Mouse (Mus musculus) ES-E14 (cell line): ENCODE data around the gene Calml4.
"Not testable (repeated sequence)": the region's sequence is repeated elsewhere in the genome, so short reads cannot be mapped to it uniquely, and the experiment has no call there.

Experiments used
- CHD2 ChIP-seq: IDR thresholded peaks from 2 replicates; pipeline ENCODE4 v1.6.1; 2014; ENCODE audit warnings: mild to moderate bottlenecking, low read depth, low read length, inconsistent platforms
- ZNF384 ChIP-seq: IDR thresholded peaks from 2 replicates; pipeline ENCODE4 v1.6.1; 2012; ENCODE audit warnings: low read depth, low read length, inconsistent platforms

GRCm38 (mm10) chr9:62860102-62860501 lies 2.2 kb downstream of the Calml4 start:
- TF ChIP-seq CHD2, ZNF384: not testable (repeated sequence)
